Mouse (Mus musculus): ENCODE measurements around the gene Rab38.

Rab38 gene

DNA sequence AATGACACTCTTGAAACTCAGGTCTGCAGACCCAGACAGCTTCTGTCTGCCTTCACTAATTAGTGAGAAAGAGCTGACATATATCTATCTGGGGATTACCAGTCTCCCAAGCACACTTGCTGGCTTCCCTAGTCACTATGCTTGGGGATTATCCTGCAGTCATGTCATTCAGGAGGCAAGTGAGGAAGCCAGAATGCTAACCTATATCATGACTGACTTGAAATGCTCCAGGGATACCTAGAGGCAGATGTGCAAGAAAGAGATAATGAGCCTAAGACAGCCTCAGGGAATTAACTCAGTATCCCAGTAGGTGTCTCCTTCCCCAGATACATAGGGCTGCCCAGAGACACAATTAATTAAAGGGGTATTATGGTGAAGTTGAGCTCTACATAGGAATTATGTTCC lies 106.1 kb downstream of the Rab38 start:
- no peak for DNase-seq

DNA sequence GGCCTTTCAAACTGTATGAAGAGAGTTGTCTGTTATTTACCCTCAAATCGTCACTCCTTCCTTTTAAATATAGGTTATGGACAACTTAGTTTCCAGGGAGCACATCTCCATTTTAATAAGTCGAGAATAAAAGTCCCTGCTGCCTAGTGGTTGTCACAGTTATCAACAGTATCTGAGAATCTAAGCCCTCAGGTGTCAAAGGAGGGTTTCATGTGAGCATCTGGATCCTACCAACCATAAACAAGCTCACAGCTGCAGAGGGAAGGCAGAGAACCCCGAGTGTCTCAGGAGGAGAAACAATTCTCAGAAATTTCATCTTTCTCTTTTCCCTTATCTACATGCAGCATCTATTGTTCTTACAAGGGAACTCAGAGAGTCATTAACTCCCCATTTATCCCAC lies 106.7 kb downstream of the Rab38 start:
- DNase-seq = no peak

All from thymus, postnatal 4 days (tissue).